Comparison of ENCODE assay signal across 30 mouse cellular contexts in genomic region chr2:134399564-134399963, GRCm38 (mm10).
DNase-seq lines count a peak whose midpoint lies in the region; ATAC-seq lines count a peak whose summit lies in the region.
"Had no signal": no experiment of that assay in that cellular context is flagged by ENCODE, and none has a peak within 500 bp of the region (broad histone marks: within the 10 kb centered on the region; RNA-seq: fewer than 3 reads in every experiment).

No protein-coding gene starts in this region.

- WGBS in kidney, embryonic 14.5 days: 65% methylated on average over 3 of the region's 3 CpGs

- no peak overlapping the region for H3K4me3 ChIP-seq in kidney, embryonic 14.5 days (ENCODE audit: low read length)
- H3K4me3 ChIP-seq: embryonic facial prominence, embryonic 13.5 days; forebrain, embryonic 10.5 days; gastrocnemius, adult 2 months; heart, adult 2 months; heart, embryonic 13.5 days; liver, embryonic 13.5 days; myocyte; neural tube, embryonic 12.5 days had no signal

- no peak overlapping the region for H3K4me2 ChIP-seq in kidney, embryonic 14.5 days (replicated peaks; ENCODE audit: low read depth, low read length)
- H3K4me2 ChIP-seq: embryonic facial prominence, embryonic 13.5 days; heart, embryonic 13.5 days; hindbrain, embryonic 14.5 days; liver, embryonic 13.5 days; midbrain, embryonic 11.5 days; neural tube, embryonic 12.5 days had no signal

- no peaks in the 10 kb centered on the region for H3K27me3 ChIP-seq in kidney, embryonic 14.5 days (ENCODE audit: control insufficient read depth, insufficient read depth, low read length)
- H3K27me3 ChIP-seq: embryonic facial prominence, embryonic 13.5 days; heart, embryonic 13.5 days; liver, embryonic 13.5 days; neural tube, embryonic 12.5 days; Patski had no signal

- H3K27ac ChIP-seq in kidney, embryonic 14.5 days (ENCODE audit: low read depth, low read length): peak overlapping the region; percentile 67; the same call in 1 of the 2 replicates
- H3K27ac ChIP-seq: embryonic facial prominence, embryonic 13.5 days; forebrain, embryonic 10.5 days; gastrocnemius, adult 2 months; heart, adult 2 months; heart, embryonic 13.5 days; hindbrain, embryonic 14.5 days; liver, embryonic 13.5 days; neural tube, embryonic 12.5 days had no signal

- H3K4me1 ChIP-seq in kidney, embryonic 14.5 days (ENCODE audit: control insufficient read depth, insufficient read depth, low read length): no peaks in the 10 kb centered on the region
- H3K4me1 ChIP-seq: embryonic facial prominence, embryonic 13.5 days; forebrain, embryonic 10.5 days; liver, embryonic 13.5 days; neural tube, embryonic 12.5 days had no signal

- ATAC-seq in kidney, embryonic 14.5 days (ENCODE audit: low FRiP score, low TSS enrichment): peak; percentile 71
- ATAC-seq: forebrain, embryonic 16.5 days; intestine, postnatal 0 days; midbrain, embryonic 16.5 days; Patski had no signal

- H3K9ac ChIP-seq in kidney, embryonic 14.5 days (ENCODE audit: low read depth, low read length): no peak overlapping the region
- H3K9ac ChIP-seq: embryonic facial prominence, embryonic 13.5 days; heart, embryonic 13.5 days; hindbrain, embryonic 14.5 days; liver, embryonic 13.5 days; neural tube, embryonic 12.5 days had no signal

- no peaks in the 10 kb centered on the region for H3K9me3 ChIP-seq in kidney, embryonic 14.5 days (ENCODE audit: control insufficient read depth, low read length)
- H3K9me3 ChIP-seq: embryonic facial prominence, embryonic 13.5 days; forebrain, embryonic 10.5 days; heart, embryonic 13.5 days; liver, embryonic 13.5 days; neural tube, embryonic 12.5 days had no signal

- peak; percentile 15 for DNase-seq in kidney, adult 11 months
- DNase-seq in kidney, postnatal 25 days: no peak
- peak; percentile 14 for DNase-seq in kidney, postnatal 10 days
- peak; percentile 24 for DNase-seq in yolk sac, embryonic 10.5 days (ENCODE audit: low spot score)
- no peak for DNase-seq in lung, postnatal 10 days
- DNase-seq in urinary bladder, postnatal 14 days (ENCODE audit: low spot score): no peak
- DNase-seq: adrenal gland, postnatal 14 days; cerebellum, adult 11-12 months; cerebellum, adult 9-11 months; gastrocnemius, adult 2 months; gastrocnemius, postnatal 36 days; heart, adult 2 months; heart, postnatal 10 days; layer of hippocampus, postnatal 36 days; left cerebral cortex, postnatal 4 days; liver, embryonic 13.5 days; lung, adult 2 months; lung, postnatal 14 days had no signal

- no peaks in the 10 kb centered on the region for H3K36me3 ChIP-seq in kidney, embryonic 14.5 days (ENCODE audit: control insufficient read depth, insufficient read depth, low read length)
- H3K36me3 ChIP-seq: embryonic facial prominence, embryonic 13.5 days; forebrain, embryonic 10.5 days; heart, embryonic 13.5 days; liver, embryonic 13.5 days; neural tube, embryonic 12.5 days had no signal

Comparison
In these comparisons a context has a peak if more than half of its experiments do, and no peak if none do; other contexts are left out.
1. DNase-seq: peak in kidney, adult 11 months (single experiment), kidney, postnatal 10 days (single experiment) and yolk sac, embryonic 10.5 days (single experiment); none in kidney, postnatal 25 days (0 of 2), lung, postnatal 10 days (single experiment) and urinary bladder, postnatal 14 days (single experiment).